Mouse (Mus musculus) neutrophil, adult 5-6 weeks (primary cell): ENCODE measurements around the gene Tmem8. TPM values are rescaled to one million over a fixed set of nuclear protein-coding genes. Genes with fewer than 3 reads are reported as not detected.
"Not testable (repeated sequence)": the region's sequence is repeated elsewhere in the genome, so short reads cannot be mapped to it uniquely, and the experiment has no call there.

Source experiments
- ATAC-seq: fragments of 151-379, 151-347 bp; 2 replicates; pipeline ENCODE4 v1.8.0; 2017; ENCODE audit warnings: mild to moderate bottlenecking, moderate TSS enrichment; ENCODE audit not compliant: insufficient number of reproducible peaks, poor library complexity, low FRiP score, severe bottlenecking; ENCODE audit errors: extremely low read depth
- total RNA-seq: library from RNA; stranded (forward); fragments of 200-1000 nt; gene quantifications from 2 replicates; pipeline ENCODE4 v1.2.3, GENCODE M21; 2017

Tmem8 gene
- total RNA-seq, result 15.5 and 17.3 TPM in 2 replicates

DNA sequence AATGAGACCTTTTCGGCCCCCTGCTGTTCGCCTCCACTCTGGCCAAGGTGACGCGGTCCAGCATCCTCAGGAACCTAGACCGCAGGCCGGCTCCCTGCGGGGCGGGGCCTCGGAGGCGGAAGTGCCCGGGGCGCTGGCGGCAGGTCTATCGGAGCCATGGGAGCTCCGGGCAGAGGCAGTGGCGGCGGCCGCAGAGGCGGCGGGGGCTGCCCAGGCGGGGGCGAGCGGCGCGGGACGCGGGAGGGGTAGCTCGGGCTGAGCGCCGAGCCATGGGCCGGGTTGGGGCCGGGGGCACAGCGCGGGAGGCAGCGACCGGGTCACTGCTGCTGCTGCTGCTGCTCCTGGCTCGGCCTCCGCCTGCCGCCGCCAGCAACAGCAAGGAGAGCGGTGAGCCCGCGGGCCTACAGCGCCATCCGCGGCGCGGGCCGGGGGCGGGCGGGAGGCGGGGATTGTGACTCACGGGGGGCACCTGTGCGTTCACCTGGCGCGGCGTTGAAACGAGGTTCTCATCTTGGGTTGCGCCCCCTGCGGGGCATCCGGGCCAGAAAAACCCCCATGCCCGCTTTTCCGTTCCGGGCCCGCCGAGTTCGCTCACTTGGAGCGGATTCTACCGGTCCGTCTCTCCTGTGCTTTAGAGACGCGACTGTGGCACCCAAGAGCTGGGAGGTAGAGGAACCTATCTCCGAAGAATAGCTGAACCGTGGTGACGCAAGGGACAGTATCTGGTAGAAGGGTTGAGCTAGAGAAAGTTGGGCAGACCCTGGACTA, at the start of gene Tmem8:
Gene Tmem8, plus strand, starts transcription at position 119 of the 768 bp plus-strand sequence.
- peak; percentile 77 for ATAC-seq

DNA sequence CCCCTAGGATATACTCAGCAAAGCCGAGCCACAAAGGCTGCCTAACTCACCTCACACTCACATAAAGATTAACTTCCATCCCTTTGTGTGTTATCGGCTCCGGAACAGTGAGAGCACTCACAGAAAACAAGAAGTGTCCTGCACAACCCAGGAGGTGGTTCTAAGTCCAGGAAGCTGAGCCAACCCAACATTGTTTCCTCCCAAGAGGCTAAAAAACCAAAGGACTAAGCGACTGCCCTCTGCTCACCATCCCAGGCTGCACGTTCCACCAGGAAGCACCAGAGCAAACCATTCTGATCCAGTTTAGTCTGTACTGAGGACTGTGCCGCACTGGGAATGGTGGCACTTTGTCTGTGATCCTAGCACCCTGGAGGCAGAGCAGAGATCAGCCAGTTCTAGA, 48.2 kb upstream of the Tmem8 start:
- ATAC-seq, result no peak

GRCm38 (mm10) chr17:26066488-26067020, 46.5 kb upstream of the Tmem8 start:
- no peak for ATAC-seq

DNA sequence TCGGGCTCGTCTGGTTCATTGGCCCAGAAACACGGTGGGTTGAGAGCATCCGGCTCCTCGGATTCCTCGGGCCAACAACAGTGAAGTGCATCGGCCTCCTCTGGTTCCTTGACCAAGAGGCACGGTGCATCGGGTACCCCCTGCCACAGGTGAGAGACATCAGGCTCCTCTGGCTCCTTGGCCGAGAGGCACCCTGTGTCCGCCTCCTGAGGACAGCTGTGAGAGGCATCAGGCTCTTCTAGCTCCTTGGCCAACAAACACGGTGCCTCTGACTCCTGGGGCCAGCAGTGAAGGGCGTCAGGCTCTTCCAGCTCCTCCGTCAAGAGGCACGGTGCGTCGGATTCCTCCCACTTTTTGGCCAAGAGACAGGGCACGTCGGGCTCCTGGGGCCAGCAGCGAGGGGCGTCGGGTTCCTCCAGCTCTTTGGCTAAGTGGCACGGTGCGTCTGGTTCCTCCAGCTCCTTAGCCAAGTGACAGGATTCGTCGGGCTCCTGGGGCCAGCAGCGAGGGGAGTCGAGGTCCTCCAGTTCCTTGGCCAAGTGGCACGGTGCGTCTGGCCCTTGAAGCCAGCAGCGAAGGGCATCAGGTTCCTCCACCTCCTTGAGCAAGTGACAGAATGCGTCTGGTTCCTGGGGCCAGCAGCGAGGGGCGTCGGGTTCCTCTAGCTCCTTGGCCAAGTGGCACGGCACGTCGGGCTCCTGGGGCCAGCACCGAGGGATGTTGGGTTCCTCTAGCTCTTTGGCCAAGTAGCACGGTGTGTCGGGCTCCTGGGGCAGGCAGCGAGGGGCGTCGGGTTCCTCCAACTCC, 44.9 kb upstream of the Tmem8 start:
- no peak for ATAC-seq

GRCm38 (mm10) chr17:26068831-26069739, 44.0 kb upstream of the Tmem8 start, which contains the start of gene Rab11fip3:
TSS of gene Rab11fip3 (minus strand) at chr17:26069555.
- ATAC-seq, result peak; percentile 71

DNA sequence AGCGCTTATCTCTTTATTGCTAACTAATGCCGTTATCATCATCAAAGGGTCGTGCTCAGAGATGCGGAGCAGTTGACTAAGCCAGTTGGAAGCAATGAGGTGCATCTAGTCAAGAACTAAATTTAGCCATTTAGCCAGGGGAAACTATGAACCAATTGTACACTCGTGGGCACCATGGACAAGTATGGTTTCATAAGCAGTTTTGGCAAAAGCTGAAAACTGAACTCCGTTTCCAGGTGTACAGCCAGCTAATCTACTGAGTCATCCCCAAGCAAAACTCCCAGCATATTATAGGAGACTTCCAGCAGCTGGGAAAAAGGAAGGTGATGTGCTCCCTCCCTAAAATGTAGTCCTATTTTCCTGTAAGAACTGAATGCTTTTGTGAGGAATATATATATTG, 43.0 kb upstream of the Tmem8 start:
- no peak for ATAC-seq

DNA sequence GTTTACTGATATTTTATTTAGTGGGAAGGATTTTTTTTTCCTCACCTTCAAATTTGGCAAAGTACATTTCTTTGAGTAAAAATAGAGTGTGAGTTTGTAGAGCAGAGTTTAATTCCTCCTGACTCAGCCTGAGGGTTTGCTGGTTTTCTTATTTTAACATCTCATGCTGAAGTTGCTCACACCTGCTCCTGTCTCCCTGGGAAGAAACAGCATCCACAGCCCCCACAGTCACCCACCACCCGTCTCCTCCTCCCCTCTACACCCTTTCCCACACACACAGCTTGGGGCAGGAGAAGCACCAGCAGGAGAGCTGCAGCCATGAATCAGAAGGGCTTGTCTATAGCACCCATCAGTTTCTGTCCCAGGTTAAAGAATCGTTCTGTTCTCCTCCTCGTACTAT, 37.9 kb upstream of the Tmem8 start:
- ATAC-seq, result no peak

GRCm38 (mm10) chr17:26078851-26079250, 34.2 kb upstream of the Tmem8 start:
- no peak for ATAC-seq

- no peak for ATAC-seq
Observed at GRCm38 (mm10) chr17:26080867-26081266, 32.2 kb upstream of the Tmem8 start.

GRCm38 (mm10) chr17:26087059-26087564, 26.0 kb upstream of the Tmem8 start:
- no peak for ATAC-seq

DNA sequence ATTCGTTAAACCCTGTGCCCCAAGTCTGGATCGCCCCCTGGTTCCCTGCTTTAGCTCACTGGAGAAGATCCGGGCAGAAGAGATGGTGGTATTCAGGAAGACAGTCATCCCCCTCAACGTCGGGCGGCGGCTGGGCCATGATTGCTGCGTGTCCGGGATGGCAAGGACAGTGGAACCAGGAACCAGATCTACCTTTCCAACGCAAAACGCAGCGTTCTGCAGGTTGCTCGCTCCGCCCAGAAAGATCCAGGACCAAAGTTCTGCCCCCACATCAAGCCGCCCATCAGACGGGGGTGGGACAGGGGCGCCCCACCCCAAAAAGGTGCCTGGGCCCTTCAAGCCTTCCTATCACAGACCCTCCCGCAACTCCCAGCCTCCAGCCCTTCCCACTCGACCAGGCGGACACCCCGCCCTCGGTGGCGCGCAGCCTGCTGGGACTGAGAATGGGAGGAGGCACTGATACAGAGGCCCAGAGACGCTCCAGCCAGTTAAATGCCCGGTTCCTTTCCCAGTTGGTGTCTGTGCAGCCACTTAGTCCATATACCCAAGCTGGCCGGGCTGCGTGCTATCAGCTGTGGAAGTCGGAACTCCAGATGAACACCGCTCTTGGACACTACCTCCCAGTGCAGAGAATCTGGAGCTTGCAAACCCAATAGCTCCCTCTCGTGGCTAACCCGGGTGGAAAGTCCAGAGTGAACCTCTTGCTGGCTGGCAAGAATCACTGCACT, 23.0 kb upstream of the Tmem8 start, which contains the start of gene Decr2:
Gene Decr2, minus strand, starts transcription at position 433 of the 728 bp plus-strand sequence.
- ATAC-seq, result peak; percentile 76

DNA sequence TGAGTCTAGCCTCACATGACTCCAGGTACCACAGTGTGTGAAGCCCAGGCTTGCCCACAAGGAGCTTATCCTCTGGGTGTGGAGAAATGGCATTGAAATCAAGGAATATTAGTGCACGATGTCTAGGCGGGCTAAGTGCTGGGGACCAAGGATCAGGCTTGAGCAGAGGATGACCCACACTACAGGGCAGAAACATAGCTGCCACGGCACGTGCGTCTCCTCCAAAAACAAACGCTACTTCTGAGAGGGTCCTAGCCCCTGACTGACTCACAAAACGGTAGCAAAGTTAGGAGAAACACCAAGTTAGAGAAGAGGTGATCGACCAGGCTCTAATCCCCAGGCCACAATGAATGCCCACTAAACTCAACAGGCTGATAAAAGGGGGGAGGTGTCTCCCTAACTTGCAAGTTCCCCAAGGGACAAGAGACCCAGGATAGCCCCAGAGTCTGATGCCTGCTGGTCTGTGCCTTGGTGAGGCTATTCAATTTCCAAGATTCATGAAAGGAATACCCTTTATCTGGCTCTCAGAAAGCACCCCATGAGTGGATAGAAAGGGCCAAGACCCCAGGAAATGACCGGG, 18.5 kb upstream of the Tmem8 start:
- no peak for ATAC-seq

GRCm38 (mm10) chr17:26095121-26095740, 17.9 kb upstream of the Tmem8 start, which contains the start of gene Nme4:
TSS of gene Nme4 (minus strand) at chr17:26095602.
- no peak for ATAC-seq

DNA sequence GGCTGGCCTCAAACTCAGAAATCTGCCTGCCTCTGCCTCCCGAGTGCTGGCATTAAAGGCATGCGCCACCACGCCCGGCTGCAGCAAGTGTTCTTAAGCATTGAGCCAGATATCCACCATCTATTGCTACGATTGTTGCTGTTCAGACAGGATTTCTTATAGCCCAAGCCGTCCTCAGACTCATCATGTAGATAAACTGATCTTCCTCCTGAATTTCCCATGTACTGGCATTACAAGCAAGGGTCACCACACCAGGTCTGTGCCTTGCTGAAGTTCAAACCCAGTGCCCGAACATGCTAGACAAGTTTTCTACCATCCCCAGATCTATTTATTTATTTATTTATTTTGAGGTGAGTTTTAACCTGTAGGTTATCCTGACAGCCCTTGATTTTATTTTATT, 14.6 kb upstream of the Tmem8 start:
- ATAC-seq, result no peak

DNA sequence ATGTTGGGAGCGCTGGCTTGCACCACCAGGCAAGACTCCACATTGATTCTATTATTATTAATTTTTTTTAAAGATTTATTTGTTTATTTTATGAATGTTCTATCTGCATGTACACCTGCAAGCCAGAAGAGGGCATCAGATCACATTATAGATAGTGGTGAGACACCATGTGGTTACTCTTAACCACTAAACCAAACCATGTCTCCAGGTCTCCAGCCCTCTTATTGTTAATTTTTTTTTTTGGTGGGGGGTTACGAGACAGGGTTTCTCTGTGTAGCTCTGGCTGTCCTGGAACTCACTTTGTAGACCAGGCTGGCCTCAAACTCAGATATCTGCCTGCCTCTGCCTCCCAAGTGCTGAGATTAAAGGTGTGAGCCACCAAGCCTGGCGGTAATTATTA, 13.8 kb upstream of the Tmem8 start:
- ATAC-seq, result not testable (repeated sequence)

DNA sequence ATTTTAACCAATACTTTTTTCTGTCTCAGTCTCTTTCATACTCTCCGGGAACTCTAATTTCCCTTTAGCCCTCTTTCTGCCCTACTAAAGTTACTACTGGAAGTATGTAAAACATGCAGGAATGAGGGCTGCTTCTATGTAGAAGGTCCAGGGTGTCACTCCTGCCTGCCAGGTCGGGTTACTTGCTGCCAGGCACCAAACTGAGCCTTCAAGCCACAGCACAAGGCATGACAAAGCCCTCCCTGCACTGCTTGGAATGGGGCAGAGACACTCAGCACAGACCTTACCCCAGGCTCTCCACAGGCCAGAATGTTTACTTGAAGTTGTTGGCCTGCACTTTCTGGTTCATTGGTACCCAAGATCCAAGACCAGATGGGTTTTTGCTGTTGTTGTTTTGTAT, 12.9 kb upstream of the Tmem8 start:
- no peak for ATAC-seq

GRCm38 (mm10) chr17:26101478-26101877, 11.6 kb upstream of the Tmem8 start:
- ATAC-seq, result no peak
